Mouse (Mus musculus) urinary bladder, postnatal 25 days (tissue): ENCODE measurements around the gene Calhm2.

Experiments
- DNase-seq: peaks from one replicate; pipeline ENCODE4 v3.0.0; 2022; ENCODE audit warnings: low spot score

The Calhm2 gene

GRCm38 (mm10) chr19:47137771-47138421 is at the start of gene Calhm2:
Gene Calhm2 (minus strand): TSS chr19:47138294.
- DNase-seq: peak; percentile 40

GRCm38 (mm10) chr19:47186514-47187275 is 48.6 kb upstream of the Calhm2 start:
- no peak for DNase-seq

- DNase-seq: no peak
Measured at GRCm38 (mm10) chr19:47184736-47185135, 46.6 kb upstream of the Calhm2 start.

- no peak for DNase-seq
Measured at GRCm38 (mm10) chr19:47184221-47184620, 46.1 kb upstream of the Calhm2 start.

- no peak for DNase-seq
Measured at GRCm38 (mm10) chr19:47180011-47180410, 41.9 kb upstream of the Calhm2 start.

GRCm38 (mm10) chr19:47179272-47179809 is 41.2 kb upstream of the Calhm2 start:
- DNase-seq: peak; percentile 34

- DNase-seq: peak; percentile 40
Measured at GRCm38 (mm10) chr19:47178431-47179271, 40.6 kb upstream of the Calhm2 start, which contains the start of gene Neurl1a. Gene Neurl1a (plus strand): TSS chr19:47178820.

- no peak for DNase-seq
Measured at GRCm38 (mm10) chr19:47178001-47178400, 39.9 kb upstream of the Calhm2 start.

- no peak for DNase-seq
Measured at GRCm38 (mm10) chr19:47176916-47177505, 38.9 kb upstream of the Calhm2 start.

GRCm38 (mm10) chr19:47175472-47175871 is 37.4 kb upstream of the Calhm2 start:
- DNase-seq: no peak

- no peak for DNase-seq
Measured at GRCm38 (mm10) chr19:47174515-47174914, 36.4 kb upstream of the Calhm2 start.

- DNase-seq: peak; percentile 83
Measured at GRCm38 (mm10) chr19:47168793-47169412, 30.8 kb upstream of the Calhm2 start.

GRCm38 (mm10) chr19:47168223-47168622 is 30.1 kb upstream of the Calhm2 start:
- peak; percentile 19 for DNase-seq

GRCm38 (mm10) chr19:47167617-47168214 is 29.6 kb upstream of the Calhm2 start:
- no peak for DNase-seq

- no peak for DNase-seq
Measured at GRCm38 (mm10) chr19:47166758-47167157, 28.7 kb upstream of the Calhm2 start.

- DNase-seq: no peak
Measured at GRCm38 (mm10) chr19:47163176-47163744, 25.2 kb upstream of the Calhm2 start.

- no peak for DNase-seq
Measured at GRCm38 (mm10) chr19:47161669-47162068, 23.6 kb upstream of the Calhm2 start.

- DNase-seq: no peak
Measured at GRCm38 (mm10) chr19:47157664-47158063, 19.6 kb upstream of the Calhm2 start, which contains the start of gene Calhm3. Gene Calhm3 (minus strand): TSS chr19:47157764.

GRCm38 (mm10) chr19:47153767-47154166 is 15.7 kb upstream of the Calhm2 start:
- DNase-seq: no peak

GRCm38 (mm10) chr19:47152062-47152369 is 13.9 kb upstream of the Calhm2 start:
- no peak for DNase-seq
